Mouse (Mus musculus): ENCODE measurements around the gene Psmf1.

Gene Psmf1

GRCm38 (mm10) chr2:151735422-151735821 lies 8.6 kb downstream of the Psmf1 start:
- DNase-seq (ENCODE audit: low spot score in 2 of 2) = no peak

GRCm38 (mm10) chr2:151733151-151733865 lies 10.7 kb downstream of the Psmf1 start:
- DNase-seq (ENCODE audit: low spot score in 2 of 2) = no peak

DNA sequence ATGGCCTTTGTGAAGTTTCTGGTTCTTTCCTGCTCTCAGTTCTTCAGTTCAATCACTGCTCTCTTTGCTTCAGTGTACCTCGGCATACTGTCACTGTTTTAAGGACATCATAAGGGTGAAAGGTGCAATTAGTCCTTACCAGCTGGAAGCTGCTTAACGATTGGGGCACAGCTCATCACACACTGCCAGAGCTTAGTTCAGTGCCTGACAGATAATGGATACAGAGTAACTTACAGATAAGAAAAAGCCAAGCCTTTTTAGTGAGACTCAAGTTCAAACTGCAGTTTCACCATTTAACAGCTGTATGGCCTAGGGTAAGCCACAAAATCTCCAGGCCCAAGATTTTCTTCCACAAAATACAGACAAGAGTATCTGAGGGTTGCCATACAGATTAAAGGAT lies 19.9 kb downstream of the Psmf1 start:
- no peak for DNase-seq (ENCODE audit: low spot score in 2 of 2)

GRCm38 (mm10) chr2:151716318-151717055 lies 27.5 kb downstream of the Psmf1 start:
- DNase-seq (ENCODE audit: low spot score in 2 of 2) = no peak

DNA sequence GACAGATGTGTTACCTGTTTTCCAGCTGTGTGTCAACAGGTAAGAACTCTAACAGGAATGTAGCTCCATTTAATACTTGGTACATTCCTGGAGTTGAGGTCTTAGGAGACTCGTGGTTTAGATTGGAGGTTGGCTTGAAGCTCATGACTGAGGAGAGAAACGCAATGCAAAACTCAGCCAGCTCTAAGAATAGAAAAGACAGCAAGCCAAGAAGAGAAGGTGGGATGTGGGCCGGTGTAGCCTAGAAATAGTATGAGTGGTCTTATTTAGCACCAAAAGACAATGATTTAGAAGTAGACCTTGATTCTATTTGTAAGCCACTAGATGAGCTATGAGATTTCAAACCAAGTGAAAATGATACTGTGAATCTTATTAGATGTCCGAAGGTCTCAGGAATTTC lies 28.5 kb downstream of the Psmf1 start:
- DNase-seq (ENCODE audit: low spot score in 2 of 2) = no peak

DNA sequence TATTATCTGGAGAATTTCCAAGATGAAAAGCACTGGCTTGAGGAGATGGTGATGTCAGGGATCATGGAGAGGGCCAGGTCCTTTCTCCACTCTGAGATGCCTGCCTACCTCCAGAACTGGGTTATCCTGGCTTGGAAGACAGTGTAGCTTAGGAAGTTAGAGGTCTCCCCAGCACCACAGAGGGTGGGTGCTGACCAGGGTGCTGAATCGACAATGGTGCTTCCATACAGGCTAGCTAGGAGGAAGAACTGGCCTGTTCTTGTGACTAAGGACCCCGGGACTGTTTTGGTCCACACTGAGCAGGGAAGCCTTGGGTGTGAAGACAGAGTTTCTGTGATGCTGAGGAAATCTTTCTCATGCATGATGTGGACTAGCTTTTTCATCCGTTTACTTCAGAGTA lies 31.3 kb downstream of the Psmf1 start:
- no peak for DNase-seq (ENCODE audit: low spot score in 2 of 2)

GRCm38 (mm10) chr2:151702851-151703190 lies 41.2 kb downstream of the Psmf1 start:
- no peak for DNase-seq (ENCODE audit: low spot score in 2 of 2)

DNA sequence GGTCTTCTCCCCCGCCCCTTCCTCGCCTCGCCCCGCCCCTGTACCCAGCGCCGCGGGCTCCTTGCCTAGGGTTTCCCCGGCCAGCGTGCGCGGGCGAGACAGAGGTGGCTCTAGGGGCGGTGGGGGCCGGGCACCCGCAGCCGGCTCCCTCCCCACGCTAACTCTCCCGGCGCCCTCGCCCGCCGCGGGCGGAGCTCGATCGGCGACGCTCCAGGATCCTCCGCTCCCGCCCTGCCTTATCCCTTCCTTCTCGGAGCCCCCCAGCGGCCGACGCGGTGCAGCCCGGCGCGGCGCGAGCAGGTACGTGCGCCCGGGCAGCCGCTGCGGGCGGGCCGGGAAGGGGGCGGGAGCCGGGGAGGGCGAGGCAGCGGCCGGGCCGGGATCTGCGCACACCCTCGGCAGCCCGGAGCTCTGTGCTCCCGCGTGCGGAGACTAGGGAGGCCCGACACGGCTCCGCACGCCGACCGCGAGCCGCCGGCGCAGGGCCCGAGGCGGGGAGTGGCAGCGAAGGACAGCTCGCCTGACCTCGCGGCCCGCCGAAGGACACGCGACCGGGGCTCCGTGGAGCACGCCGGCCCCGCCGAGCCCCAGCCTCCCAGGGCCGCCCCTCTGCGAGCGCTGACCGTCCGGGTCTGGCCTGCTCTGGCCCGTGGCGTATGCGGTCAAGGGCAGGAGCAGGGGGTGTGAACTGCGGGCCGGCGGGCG lies 41.7 kb downstream of the Psmf1 start:
- DNase-seq (ENCODE audit: low spot score in 2 of 2) = peak in 1 of 2 experiments; percentile 48

- DNase-seq (ENCODE audit: low spot score in 2 of 2) = no peak
Measured at GRCm38 (mm10) chr2:151701231-151702145, 42.5 kb downstream of the Psmf1 start, which contains the start of gene Tmem74b. TSS of gene Tmem74b (plus strand) at chr2:151702008.

GRCm38 (mm10) chr2:151682976-151683375 lies 61.0 kb downstream of the Psmf1 start:
- DNase-seq (ENCODE audit: low spot score in 2 of 2) = no peak

GRCm38 (mm10) chr2:151682357-151682756 lies 61.6 kb downstream of the Psmf1 start:
- DNase-seq (ENCODE audit: low spot score in 2 of 2) = no peak

- no peak for DNase-seq (ENCODE audit: low spot score in 2 of 2)
Measured at GRCm38 (mm10) chr2:151676234-151676633, 67.8 kb downstream of the Psmf1 start.

GRCm38 (mm10) chr2:151670968-151671329 lies 73.0 kb downstream of the Psmf1 start:
- no peak for DNase-seq (ENCODE audit: low spot score in 2 of 2)

DNA sequence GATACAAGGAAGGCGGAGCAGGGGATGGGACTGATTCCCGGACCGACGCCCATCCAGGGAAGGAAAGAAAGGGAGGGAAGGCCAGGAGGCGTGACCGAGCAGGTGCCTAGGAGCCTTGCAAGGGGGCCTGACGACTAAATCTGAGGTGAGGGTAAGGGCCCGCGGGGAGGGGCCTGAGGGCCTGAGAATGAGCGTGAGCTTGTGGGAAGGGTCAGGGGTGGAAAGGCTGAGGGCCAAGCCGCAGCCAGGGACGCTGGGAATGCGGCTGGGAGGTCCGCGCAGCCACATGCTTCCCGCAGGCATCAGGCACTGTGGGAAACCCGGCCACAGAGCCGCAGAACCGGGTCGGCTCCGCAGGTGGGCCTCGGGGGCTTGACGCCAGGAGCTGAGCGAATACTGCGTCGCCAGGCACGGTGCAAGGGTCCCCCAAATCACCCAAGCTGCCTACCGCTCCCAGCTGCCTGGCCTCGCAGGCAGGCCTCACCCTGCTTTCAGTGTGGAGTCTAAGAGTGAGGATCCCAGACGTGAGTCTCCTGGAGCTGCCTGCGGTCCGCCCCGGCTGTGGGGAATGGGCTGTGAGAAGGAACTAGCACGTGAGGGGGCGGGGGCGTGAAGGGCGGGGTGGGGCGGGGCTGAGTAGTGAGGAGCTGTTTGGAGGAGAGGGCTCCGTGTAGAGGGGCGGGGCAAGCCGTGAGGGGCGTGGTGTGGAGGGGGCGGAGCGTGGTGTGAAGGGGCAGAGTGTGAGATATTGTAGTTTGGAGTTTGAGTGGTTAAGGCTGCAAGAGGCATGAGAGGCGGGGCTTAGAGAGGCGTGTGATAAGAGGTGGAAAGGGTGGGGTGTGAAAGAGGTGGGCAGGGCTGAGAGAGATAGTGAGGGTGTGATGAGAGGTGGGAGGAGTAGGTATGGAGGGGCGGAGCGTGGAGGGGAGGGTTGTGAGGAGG lies 73.7 kb downstream of the Psmf1 start:
- no peak for DNase-seq (ENCODE audit: low spot score in 2 of 2)

DNA sequence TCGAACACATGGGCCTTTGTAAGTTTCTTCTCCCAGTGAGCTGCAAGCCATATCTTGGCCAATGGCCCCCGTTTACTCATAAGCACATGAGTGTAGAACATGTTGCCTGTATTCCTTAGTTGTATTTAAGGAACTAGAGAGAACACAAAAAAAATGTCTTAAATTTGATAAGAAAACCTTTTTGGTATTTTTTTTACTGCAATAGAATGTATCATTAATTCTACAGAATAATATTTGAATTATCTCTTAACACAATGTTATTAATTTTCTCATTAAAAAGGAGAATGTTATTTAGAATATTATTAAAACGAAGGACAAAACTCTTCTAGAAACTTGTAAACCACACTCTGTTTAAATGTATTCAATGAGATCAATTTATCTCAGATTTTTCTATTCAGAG lies 75.6 kb downstream of the Psmf1 start, which contains the start of gene Rad21l:
Rad21l (minus strand) TSS at position 101 of the 400 bp plus-strand sequence.
- no peak for DNase-seq (ENCODE audit: low spot score in 2 of 2)

All from frontal cortex, postnatal 10 days (tissue).